Mouse (Mus musculus) left cerebral cortex, adult 8-10 months (tissue): ENCODE data around the gene Chil1. TPM values are rescaled to one million over a fixed set of nuclear protein-coding genes. Genes with fewer than 3 reads are reported as not detected.

ENCODE experiments used
- DNase-seq, 2 experiments: peaks; one replicate each; pipeline ENCODE4 v3.0.0; 2022; ENCODE audit warnings: low spot score in 2 of 2
- total RNA-seq, 4 experiments: library from RNA; stranded (reverse); gene quantifications; 2 replicates each; pipeline ENCODE4 v1.2.4; 2022

Gene Chil1
- total RNA-seq, 4 experiments from 2014 or later = 15.8 to 28.9 (median 21.5) TPM

- DNase-seq = no peak
Observed at GRCm38 (mm10) chr1:134229806-134230575, 48.0 kb downstream of the Chil1 start.

DNA sequence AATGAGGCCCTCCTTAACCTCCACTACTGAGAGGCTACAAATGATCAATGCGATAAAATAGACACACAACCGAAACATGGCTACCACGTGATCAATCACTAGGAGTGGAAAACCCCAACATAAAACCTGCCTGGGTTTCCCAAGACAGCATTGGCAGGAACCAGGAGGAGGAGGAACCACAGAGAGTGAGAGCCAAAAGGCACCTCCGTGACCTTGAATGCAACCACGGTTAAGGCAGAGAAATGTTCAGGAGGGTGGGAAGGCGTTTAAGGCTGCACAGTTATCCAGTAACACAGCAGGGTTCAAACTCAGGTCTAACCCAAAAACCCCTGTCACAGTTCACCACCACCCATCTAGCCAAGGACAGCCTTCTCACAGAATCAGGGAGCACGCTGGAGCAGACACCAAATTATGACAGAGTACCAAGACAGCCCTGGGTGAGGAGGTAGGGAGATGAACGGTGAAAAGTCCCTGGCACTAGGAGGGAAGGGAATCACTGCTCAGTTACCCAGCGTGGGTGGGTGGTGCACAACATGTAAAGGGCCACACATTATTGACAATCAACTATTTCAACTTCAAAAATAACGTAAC, 48.8 kb downstream of the Chil1 start:
- no peak for DNase-seq

DNA sequence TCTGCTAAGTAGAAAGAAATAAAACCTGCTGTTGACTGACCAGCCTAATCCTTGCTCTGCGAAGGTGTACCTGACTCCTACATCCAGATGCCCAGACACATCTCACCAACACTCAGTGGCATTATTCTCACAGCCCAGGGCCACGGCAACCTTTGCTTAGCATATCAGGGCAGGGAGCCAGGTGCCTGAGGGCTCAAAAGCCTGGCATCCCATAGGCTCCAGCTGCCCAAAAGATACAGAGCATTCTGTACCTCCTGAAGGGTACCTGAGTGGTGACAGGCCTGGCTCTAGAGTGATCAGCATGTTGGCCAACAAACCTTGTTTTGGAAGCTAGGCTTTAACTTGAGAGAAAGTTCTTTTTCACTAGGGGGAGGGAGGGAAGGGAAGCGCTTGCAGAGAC, 49.3 kb downstream of the Chil1 start:
- DNase-seq = no peak

DNA sequence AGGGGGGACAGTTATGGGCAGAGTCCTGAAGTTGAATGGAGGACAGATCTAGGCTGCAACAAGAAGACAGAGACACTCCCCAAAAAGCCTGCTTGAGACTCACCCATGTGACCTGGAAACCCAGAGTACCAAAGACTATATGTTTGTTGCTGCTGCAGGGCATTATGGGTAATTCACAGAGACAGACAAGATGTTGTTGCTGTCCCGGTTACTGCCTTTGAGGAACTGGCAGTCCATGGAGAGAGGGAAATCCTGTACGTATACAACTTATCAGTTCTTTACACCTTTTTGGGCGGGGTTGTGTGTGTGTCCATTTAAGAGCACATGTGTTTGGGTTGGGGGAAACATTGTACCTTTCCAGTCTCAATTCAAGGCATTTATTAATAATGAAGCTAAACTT, 49.7 kb downstream of the Chil1 start:
- DNase-seq = no peak

DNA sequence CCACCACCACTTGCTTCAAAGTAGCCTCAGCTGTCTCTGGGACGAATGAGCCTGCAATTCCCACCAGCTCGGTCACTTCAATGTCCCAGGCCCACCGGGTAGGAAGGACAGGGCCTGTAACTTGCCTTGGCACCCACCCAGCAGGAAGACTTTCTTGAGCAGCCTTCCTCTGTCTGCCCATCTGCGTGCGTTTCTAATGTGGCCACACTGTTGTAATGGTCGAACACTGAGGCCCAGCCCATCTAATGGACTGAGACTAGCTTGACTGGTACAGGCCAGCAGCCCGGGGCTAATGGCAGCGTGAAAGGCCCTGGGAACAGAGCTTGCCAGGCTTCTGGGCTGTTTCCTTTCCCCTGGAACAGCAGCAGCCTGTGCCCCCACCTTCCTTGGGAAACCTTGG, 50.4 kb downstream of the Chil1 start:
- no peak for DNase-seq

GRCm38 (mm10) chr1:134232778-134233531, 51.0 kb downstream of the Chil1 start:
- DNase-seq = peak; percentile 57 to 83

- no peak for DNase-seq
Observed at GRCm38 (mm10) chr1:134233681-134234454, 51.9 kb downstream of the Chil1 start.

- DNase-seq = peak; percentile 63 to 69
Observed at GRCm38 (mm10) chr1:134234455-134235390, 52.7 kb downstream of the Chil1 start.

- DNase-seq = peak in 1 of 2 experiments; percentile 42
Observed at GRCm38 (mm10) chr1:134235391-134235921, 53.5 kb downstream of the Chil1 start, which contains the start of gene Adora1. Gene Adora1 (minus strand): TSS chr1:134235431.

- DNase-seq = no peak
Observed at GRCm38 (mm10) chr1:134236142-134236541, 54.2 kb downstream of the Chil1 start.

DNA sequence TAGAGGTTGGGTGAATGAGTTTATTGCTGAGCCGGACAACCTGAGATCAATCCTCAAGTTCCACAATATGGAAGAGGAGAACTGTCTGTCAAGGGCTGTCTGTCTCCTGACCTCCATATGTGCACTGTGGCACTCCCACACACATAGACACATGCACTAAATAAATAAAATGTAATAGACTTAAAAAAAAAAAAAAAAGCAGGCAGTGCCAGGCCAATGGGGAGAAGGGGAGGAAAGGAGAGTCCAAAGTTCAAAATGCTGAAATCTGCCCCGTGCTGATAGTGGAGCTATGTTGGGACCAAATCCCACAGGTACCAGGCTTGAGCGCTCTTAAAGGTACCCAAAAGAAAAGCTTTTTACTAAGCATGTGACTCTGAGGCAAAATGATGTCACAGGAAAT, 55.5 kb downstream of the Chil1 start:
- DNase-seq = no peak

Other genes starting within 250 kb of the Chil1 start
- gene Fmod, start 144.9 kb upstream of the Chil1 start, total RNA-seq = 10 to 100 TPM; 15.9 to 22.2 (median 20.9) TPM
- gene Btg2, start 103.1 kb upstream of the Chil1 start, total RNA-seq = 10 to 100 TPM; 11.3 to 21.4 (median 12.1) TPM
- gene Chit1, start 70.9 kb upstream of the Chil1 start, total RNA-seq = under 1 TPM in 1 of 4 experiments, not detected in 3; 0.19 TPM
- under 1 TPM in 3 of 4 experiments, not detected in 1; 0.18 to 0.28 (median 0.20) TPM for gene Mybph, start 11.3 kb downstream of the Chil1 start, total RNA-seq
- gene Adora1, start 53.3 kb downstream of the Chil1 start, total RNA-seq = 100 to 1,000 TPM; 153 to 168 (median 165) TPM
- not detected for gene Myog, start 107.8 kb downstream of the Chil1 start, total RNA-seq
- 10 to 100 TPM; 51.1 to 57.9 (median 55.8) TPM for gene Ppfia4, start 150.8 kb downstream of the Chil1 start, total RNA-seq
- 10 to 100 TPM; 50.0 to 66.6 (median 59.1) TPM for gene Tmem183a, start 179.8 kb downstream of the Chil1 start, total RNA-seq
- gene 4933406M09Rik, start 203.8 kb downstream of the Chil1 start, total RNA-seq = not detected
- 10 to 100 TPM; 22.7 to 30.1 (median 25.8) TPM for gene Cyb5r1, start 223.4 kb downstream of the Chil1 start, total RNA-seq
- gene Adipor1, start 233.2 kb downstream of the Chil1 start, total RNA-seq = 10 to 100 TPM; 55.4 to 62.1 (median 57.5) TPM